Mouse (Mus musculus) regulatory T cell (primary cell): ENCODE data around the gene Cenpb.

Source experiments
- in situ Hi-C: fragments of 300-600 bp; cut with MboI, MseI; formaldehyde crosslinking; loops from one replicate; pipeline ENCODE4 v1.15.1; 2025; ENCODE audit warnings: high pct_unique_total_duplicates

Gene Cenpb

GRCm38 (mm10) chr2:131140533-131140905 lies 39.3 kb downstream of the Cenpb start:
- in situ Hi-C loops = loop anchor here (5.0 kb wide), 1 partner anchor 48 kb away; no protein-coding TSS in a partner anchor

DNA sequence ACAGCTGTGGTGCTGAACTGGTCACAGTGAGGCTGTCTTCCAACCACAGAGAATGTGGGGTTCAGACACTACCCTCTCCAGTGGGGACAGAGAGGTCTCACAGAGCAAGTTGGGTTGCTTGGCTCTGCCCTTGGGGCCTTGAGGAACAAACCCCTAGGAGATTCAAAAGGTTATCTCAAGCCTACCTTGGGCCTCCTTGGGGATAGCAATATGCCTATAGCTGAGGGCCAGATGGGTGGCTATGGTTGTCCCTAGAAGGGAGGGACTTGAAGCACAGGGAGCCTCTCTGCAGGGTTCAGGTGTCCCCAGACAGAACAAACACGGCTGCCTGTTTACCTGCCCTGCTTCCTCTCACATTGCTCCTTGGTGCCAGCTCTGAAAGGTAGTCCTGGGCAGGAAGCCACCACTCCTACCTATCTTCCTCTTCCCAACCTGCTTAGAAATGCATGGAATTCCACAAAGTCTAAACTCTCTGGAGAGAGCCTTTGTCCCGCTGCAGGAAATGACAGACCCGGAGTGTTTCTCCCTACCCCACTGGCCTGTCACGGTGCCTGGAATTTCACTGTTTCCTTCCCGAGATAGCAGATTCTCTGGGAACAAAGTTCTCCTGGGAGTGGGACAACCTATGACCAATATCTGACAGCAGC lies 39.9 kb downstream of the Cenpb start:
- in situ Hi-C loops = loop anchor here (5.0 kb wide), 1 partner anchor 48 kb away; no protein-coding TSS in a partner anchor

- in situ Hi-C loops = no loop called here
Observed at GRCm38 (mm10) chr2:131139287-131139686, 40.6 kb downstream of the Cenpb start.

DNA sequence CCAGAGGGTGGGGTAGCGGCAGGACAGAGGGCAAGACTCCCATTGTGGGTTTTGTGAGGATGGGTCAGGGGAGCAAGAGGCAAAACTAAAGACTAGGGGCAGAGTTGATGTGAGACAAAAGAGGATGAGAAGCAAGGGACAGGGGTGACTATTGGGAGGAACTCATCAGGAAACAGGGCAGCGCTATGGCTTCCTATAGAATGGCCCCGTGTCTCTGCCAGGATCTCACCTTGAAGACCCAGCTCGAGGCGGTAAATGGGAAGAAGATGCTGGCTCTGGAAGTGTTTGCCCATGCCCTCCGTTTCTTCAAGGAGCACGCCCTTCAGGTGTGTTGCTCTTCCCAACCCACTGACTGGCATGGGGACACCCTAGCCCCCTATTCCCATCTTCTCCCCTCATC lies 41.1 kb downstream of the Cenpb start:
- in situ Hi-C loops = no loop called here

DNA sequence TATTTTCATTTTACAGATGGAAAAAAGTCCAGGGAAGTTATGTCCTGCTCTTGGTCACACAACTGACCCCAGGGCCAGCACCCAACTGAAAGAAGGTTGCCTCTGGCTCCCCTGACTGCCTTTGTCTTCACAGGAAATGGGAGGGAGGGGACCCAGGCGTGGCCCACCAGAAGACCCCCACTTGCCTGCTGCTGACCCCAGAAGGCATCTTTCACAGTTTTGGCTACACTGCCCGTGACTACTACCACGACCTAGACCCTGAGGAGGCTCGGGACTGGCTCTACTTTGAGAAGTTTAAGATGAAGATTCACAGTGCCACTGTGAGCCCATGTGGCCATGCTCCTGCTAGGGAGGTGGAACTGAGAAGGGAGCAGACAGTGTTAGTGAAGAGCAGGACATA lies 41.6 kb downstream of the Cenpb start:
- in situ Hi-C loops = no loop called here

DNA sequence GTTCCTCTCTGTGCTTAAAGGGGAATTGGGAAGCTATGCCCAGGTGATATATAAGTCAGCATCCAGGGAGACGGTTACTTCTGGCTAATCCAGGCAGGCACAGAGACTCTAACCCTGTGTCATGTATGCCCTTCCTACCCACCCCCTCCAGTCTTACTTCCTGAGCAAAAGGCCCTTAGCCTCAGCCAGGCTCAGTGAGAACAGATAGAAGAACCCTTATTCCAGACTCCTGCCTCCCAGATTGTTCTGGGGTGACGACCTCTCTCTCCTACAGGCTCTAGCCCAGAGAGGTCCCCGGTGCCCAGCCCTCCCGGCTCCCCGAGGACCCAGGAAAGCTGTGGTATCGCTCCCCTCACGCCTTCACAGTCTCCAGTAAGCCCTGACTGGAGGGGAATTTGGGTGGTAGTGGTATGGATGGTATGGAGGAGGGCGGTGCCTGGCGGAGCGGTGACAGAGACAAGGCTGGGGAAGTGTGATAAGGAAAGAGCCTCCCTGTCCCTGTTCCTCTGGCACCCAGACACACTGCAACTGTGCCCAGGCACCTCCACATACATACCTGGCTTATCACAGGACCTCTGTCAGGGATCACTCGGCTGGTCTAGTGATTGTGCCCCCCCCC lies 44.2 kb downstream of the Cenpb start:
- in situ Hi-C loops = no loop called here

GRCm38 (mm10) chr2:131134826-131135400 lies 45.0 kb downstream of the Cenpb start:
- in situ Hi-C loops = no loop called here

- in situ Hi-C loops = no loop called here
Observed at GRCm38 (mm10) chr2:131134381-131134780, 45.5 kb downstream of the Cenpb start.

DNA sequence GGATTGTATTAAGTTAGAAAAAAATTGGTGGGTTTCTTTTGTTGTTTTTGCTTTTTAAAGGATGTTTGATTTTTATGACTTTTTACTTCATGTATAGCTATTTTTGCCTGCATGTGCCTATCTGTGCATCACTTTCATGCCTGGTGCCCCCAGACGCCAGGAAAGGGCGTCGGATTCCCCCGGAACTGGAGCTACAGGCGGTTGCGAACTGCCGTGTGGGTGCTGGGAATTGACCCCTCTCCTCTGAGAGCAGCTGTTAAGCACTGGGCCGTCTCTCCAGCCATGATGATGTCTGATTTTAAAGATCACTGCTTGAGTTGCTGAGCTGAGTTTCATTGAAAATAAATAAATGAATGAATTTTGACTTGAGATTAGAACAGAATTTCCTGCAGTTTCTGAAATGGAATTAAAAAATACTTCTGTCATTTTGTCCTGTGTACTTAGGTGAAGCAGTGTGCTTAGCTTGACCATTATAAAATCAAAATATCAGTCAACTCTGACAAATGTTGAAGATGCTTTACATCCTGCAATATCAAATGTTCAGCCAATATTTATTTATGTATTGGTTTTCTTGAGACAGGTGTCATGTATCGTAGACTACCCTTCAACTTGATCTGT lies 46.8 kb downstream of the Cenpb start, which contains the start of gene Gm11037:
TSS of gene Gm11037 (plus strand) at position 568 of the 618 bp plus-strand sequence.
- in situ Hi-C loops = no loop called here

GRCm38 (mm10) chr2:131132111-131132888 lies 47.6 kb downstream of the Cenpb start:
- in situ Hi-C loops = no loop called here

GRCm38 (mm10) chr2:131130849-131131248 lies 49.0 kb downstream of the Cenpb start:
- in situ Hi-C loops = no loop called here

DNA sequence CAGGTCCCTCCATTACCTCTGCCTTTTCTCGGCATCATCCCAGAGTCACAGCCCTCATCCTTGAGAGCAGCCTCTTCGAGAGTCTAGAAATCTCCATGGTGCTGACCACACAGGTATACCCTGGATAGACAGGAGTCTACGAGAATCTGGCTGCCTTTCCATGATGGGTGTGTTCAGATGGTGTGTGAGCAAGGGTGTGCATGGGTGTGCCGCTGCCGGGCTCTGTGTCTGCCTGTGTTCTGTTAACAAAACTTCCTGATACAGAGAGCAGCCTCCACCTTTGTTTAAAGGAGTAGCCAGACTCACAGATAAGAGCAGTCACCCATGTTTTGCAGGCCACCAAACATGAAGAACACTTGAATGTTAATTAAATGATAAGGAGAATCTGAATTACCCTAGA lies 50.0 kb downstream of the Cenpb start:
- in situ Hi-C loops = no loop called here

- in situ Hi-C loops = no loop called here
Observed at GRCm38 (mm10) chr2:131128636-131129157, 51.2 kb downstream of the Cenpb start.

GRCm38 (mm10) chr2:131128211-131128610 lies 51.7 kb downstream of the Cenpb start:
- in situ Hi-C loops = no loop called here

- in situ Hi-C loops = no loop called here
Observed at GRCm38 (mm10) chr2:131127161-131127730, 52.6 kb downstream of the Cenpb start, which contains the start of gene Hspa12b. Gene Hspa12b, plus strand, starts transcription at chr2:131127280.

DNA sequence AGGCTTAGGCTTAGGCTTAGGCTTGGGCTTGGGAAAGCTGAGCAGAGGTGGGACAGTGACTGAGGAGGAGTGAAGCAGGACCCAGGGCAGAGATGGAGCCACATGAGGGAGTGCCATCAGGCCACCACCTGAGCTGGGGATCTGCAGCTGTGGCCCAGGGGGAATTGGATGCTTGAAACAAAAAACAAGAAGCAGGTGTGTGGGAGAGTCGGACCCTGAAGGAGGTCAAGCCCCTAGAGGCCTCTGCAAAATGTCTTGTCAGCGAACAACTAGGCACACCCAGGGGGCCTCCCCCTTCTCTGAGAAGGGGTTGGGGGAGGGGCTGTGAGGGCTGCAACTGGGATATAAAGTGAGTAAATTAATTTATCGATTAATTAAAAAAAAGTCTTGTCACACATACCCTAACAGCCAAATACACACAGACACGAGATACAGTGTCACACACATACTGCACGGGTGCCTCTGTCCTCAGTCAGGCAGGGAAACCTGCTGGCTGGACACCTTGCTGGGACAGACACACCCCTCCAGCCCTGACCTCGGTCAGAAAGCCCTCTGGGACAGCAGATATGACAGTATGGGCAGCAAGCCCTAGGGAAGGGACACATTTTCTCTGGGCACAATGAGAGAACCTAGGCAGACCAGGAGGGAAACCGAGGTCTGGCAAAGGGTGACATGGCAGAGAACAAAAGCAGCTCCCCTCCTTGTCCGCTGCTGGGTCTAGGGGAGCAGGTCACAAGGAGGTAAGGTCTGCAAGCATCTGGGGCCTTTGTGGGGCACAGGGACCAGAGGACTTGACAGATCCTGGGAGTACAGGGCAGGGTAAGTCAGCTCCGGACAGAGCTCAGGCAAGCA lies 53.7 kb downstream of the Cenpb start:
- in situ Hi-C loops = no loop called here
